Mouse (Mus musculus) lung, embryonic 14.5 days (tissue): ENCODE data around the gene Mrps31. TPM values are rescaled to one million over a fixed set of nuclear protein-coding genes. Genes with fewer than 3 reads are reported as not detected.

Experiments used
- ATAC-seq: fragments of 200-750 bp; cut with Nextera tagmentation; 2 replicates; pipeline ENCODE4 v1.8.0; 2017; ENCODE audit warnings: mild to moderate bottlenecking, moderate TSS enrichment, moderate library complexity; ENCODE audit not compliant: insufficient read depth
- DNase-seq: peaks from one replicate; pipeline ENCODE4 v3.0.0-alpha.2; 2015
- H3K27ac ChIP-seq: fragments of 300-500 bp; sonication (generic); 2 replicates; pipeline ENCODE4 v1.5.1; 2014; ENCODE audit warnings: low read depth, mild to moderate bottlenecking, moderate library complexity
- H3K27me3 ChIP-seq: fragments of 300-500 bp; sonication (generic); 2 replicates; pipeline ENCODE4 v1.6.1; 2014; ENCODE audit warnings: low read length, control low read depth; ENCODE audit not compliant: insufficient read depth
- H3K36me3 ChIP-seq: fragments of 300-500 bp; sonication (generic); 2 replicates; pipeline ENCODE4 v1.6.1; 2014; ENCODE audit warnings: control low read depth; ENCODE audit not compliant: insufficient read depth
- H3K4me1 ChIP-seq: fragments of 300-500 bp; sonication (generic); 2 replicates; pipeline ENCODE4 v1.6.1; 2014; ENCODE audit warnings: antibody characterized with exemption, control low read depth; ENCODE audit not compliant: insufficient read depth
- H3K4me2 ChIP-seq: fragments of 300-500 bp; sonication (generic); 2 replicates; pipeline ENCODE4 v1.6.1; 2014; ENCODE audit warnings: mild to moderate bottlenecking
- H3K4me3 ChIP-seq: fragments of 300-500 bp; sonication (generic); 2 replicates; pipeline ENCODE4 v1.5.1; 2014; ENCODE audit warnings: low read depth, low read length
- H3K9ac ChIP-seq: fragments of 300-500 bp; sonication (generic); 2 replicates; pipeline ENCODE4 v1.6.1; 2014
- H3K9me3 ChIP-seq: fragments of 300-500 bp; sonication (generic); 2 replicates; pipeline ENCODE4 v1.6.1; 2016; ENCODE audit warnings: low read depth, low read length, control low read depth
- CTCF ChIP-seq: IDR thresholded peaks from 2 replicates; pipeline ENCODE4 v1.5.1; 2016; ENCODE audit warnings: antibody characterized with exemption, low read depth
- WGBS: fragments of 180-500 bp; shearing (Covaris S2); extraction: QIAGEN DNeasy Blood & Tissue Kit; methylation state at CpG from one replicate; pipeline ENCODE4 v1.1.7; 2014; 5-methylcytosine and 5-hydroxymethylcytosine counted together
- polyA plus RNA-seq: library from polyadenylated mRNA; unstranded; fragments of >200 nt; fragmentation: Nextera tagmentation; extraction: Ambion mirVana; gene quantifications from 2 replicates; pipeline ENCODE4 v1.2.1, GENCODE M21; 2014

Mrps31 gene
- polyA plus RNA-seq = 36.8 and 36.9 TPM in 2 replicates

DNA sequence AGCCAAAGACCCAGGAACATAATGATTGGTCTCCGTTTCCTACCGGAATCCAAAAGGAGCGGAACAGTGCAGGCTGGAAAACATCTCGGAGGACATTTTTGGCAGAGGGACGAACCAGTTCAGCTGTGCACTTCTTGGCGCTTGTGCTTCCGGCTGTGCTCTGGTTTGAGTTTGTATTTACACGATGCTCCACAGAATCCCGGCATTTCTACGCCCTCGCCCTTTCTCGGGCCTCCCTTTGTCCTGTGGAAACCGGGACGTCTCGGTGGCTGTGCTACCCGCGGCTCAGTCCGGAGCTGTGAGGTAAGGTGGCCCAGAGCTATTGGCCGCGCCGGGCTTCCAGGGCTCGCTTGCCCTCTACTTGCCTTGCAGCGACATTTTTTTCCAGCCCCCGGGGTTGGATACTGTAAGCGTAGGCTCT, at the start of gene Mrps31:
Gene Mrps31 (plus strand): TSS at position 80 of the 421 bp plus-strand sequence.
- WGBS = under 1% methylated on average over 25 of the region's 25 CpGs
- Histone ChIP-seq H3K36me3 (peaks cover 16% of the 10 kb centered on the region), H3K9ac (peak within 1 kb of the TSS; percentile 88), H3K27ac (peak within 1 kb of the TSS; percentile 68), H3K4me3 (peak within 1 kb of the TSS; percentile 74), H3K27me3 (no peaks in the 10 kb centered on the region), H3K4me1 (peaks cover 3% of the 10 kb centered on the region; the same call in 1 of the 2 replicates), H3K9me3 (no peaks in the 10 kb centered on the region), H3K4me2 (peak within 1 kb of the TSS; percentile 94)
- no peak for TF ChIP-seq CTCF
- DNase-seq = peak; percentile 95
- peak; percentile 92 for ATAC-seq

GRCm38 (mm10) chr8:22376311-22376710, 34.9 kb upstream of the Mrps31 start:
- no peak for DNase-seq
- Histone ChIP-seq H3K27ac (no peak overlapping the region), H3K9ac (no peak overlapping the region), H3K4me1 (no peaks in the 10 kb centered on the region), H3K36me3 (peaks cover 9% of the 10 kb centered on the region), H3K4me3 (no peak overlapping the region), H3K9me3 (no peaks in the 10 kb centered on the region), H3K4me2 (no peak overlapping the region), H3K27me3 (no peaks in the 10 kb centered on the region)
- 90% methylated on average over 5 of the region's 5 CpGs for WGBS
- TF ChIP-seq CTCF = no peak
- ATAC-seq = no peak

DNA sequence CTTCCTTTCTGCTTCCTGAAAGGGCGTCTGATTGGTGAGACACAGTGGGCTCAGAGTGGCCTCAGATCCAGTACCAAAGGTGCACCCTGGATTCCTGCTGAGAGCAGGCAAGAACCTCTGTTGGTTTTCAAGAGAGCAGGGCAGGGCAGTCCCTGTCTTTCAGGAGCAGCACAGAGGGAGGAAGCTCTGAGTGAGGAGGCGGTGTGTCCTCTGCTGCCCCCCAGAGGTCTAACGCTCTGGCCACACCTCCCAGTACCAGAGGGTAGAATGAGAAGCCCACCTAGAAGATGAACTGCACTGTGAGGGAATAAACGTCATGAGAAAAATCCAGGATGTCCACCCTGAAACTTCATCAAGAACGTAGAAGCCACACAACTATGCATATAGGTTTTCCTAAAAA, 34.3 kb upstream of the Mrps31 start:
- no peak overlapping the region for H3K9ac ChIP-seq
- H3K4me1 ChIP-seq = no peaks in the 10 kb centered on the region
- peak; percentile 75 for TF ChIP-seq CTCF
- H3K36me3 ChIP-seq = peaks cover 15% of the 10 kb centered on the region
- no peak overlapping the region for H3K27ac ChIP-seq
- no peak overlapping the region for H3K4me3 ChIP-seq
- ATAC-seq = peak; percentile 87
- H3K9me3 ChIP-seq = no peaks in the 10 kb centered on the region
- 40% methylated on average over 5 of the region's 5 CpGs for WGBS
- DNase-seq = peak; percentile 72
- no peaks in the 10 kb centered on the region for H3K27me3 ChIP-seq
- H3K4me2 ChIP-seq = no peak overlapping the region

DNA sequence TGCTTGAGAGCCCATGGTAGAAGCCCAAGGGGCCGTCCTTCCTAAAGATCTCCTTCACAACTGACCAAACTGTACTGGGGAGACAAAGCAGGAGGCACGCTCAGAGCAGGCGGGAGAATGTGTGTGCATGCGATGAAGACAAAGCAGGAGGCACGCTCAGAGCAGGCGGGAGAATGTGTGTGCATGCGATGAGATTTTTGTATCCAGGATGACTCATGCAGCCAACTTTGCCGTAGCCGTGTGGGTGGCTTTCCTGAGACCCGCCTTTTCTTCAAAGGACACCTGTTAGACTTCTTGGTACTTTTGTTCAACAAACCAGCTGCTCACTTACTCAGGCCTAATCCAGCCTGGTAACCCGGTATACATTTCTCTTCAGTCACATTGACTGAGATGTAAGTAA, 30.2 kb upstream of the Mrps31 start:
- 94% methylated on average over 11 of the region's 11 CpGs for WGBS
- H3K27ac ChIP-seq = no peak overlapping the region
- H3K27me3 ChIP-seq = no peaks in the 10 kb centered on the region
- peaks cover 31% of the 10 kb centered on the region for H3K36me3 ChIP-seq
- no peak for ATAC-seq
- TF ChIP-seq CTCF = no peak
- H3K4me2 ChIP-seq = no peak overlapping the region
- H3K4me1 ChIP-seq = no peaks in the 10 kb centered on the region
- no peak overlapping the region for H3K9ac ChIP-seq
- no peaks in the 10 kb centered on the region for H3K9me3 ChIP-seq
- DNase-seq = no peak
- H3K4me3 ChIP-seq = no peak overlapping the region

DNA sequence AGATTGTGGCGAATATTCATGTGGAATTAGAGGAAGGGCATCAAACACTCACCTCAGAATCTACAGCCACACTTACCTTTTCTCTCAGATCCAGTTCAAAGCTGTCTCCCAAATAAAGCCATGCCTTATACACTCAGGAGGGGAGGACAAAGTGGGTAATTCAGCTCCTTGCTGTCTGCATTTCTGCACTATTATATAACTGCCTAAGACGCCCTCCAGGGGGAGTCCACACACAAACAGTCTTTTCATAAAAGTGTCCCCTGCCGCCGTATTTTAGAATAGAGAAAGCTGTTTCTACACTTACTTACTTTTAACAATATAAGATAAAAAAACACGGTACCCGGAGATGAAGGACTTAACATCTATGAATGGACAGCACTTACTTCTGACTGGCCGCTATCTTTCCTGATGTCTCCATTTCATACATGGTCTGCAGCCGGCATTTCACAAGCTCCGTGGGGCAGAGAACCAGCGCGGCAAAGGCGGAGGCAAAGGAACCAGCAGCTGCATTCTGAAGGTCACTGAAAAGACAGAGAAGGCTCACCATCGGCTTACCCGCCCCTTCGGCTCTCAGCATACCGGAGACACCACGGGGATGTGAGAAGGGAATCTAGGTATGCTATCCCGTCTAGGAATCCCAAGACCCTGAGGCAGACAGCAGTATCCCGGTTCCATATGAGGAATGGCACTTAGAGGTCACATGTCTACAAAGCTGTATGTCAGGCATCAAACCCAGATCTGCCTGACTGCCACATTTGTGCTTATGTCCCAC, 28.2 kb upstream of the Mrps31 start:
- no peak overlapping the region for H3K9ac ChIP-seq
- H3K4me3 ChIP-seq = no peak overlapping the region
- H3K4me1 ChIP-seq = no peaks in the 10 kb centered on the region
- H3K9me3 ChIP-seq = no peaks in the 10 kb centered on the region
- H3K27ac ChIP-seq = no peak overlapping the region
- WGBS = 87% methylated on average over 19 of the region's 19 CpGs
- TF ChIP-seq CTCF = peak; percentile 29; the same call in 1 of the 2 replicates
- no peak for ATAC-seq
- no peaks in the 10 kb centered on the region for H3K27me3 ChIP-seq
- DNase-seq = peak; percentile 17
- peaks cover 38% of the 10 kb centered on the region for H3K36me3 ChIP-seq
- no peak overlapping the region for H3K4me2 ChIP-seq

- Histone ChIP-seq H3K36me3 (peaks cover 50% of the 10 kb centered on the region), H3K9ac (no peak overlapping the region)
- 84% methylated on average over 6 of the region's 6 CpGs for WGBS
Observed at GRCm38 (mm10) chr8:22385158-22385557, 26.0 kb upstream of the Mrps31 start.

DNA sequence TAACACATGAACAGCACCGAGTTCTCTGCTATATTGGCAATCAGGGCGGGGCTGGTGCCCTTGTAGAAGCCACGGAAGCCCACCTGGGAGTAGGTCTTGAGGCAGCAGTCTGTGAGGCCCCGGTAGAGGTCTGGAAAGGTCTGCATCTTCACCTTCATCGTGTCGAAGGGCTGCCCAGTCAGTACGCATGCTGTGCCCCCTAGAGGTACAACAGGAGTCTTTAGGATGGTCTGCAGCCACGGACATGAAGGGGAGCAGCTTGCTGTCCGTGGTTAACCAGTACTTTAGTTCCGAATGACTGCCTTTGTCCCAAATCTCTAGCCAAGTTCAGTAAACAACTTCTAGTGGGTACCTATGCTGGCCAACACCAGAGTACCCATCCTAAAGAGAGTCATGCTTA, 21.3 kb upstream of the Mrps31 start:
- H3K9ac ChIP-seq = no peak overlapping the region
- H3K36me3 ChIP-seq = peaks cover 47% of the 10 kb centered on the region; the same call in 1 of the 2 replicates
- no peak for ATAC-seq
- TF ChIP-seq CTCF = 0 out of 2 replicates have a peak, but pooled peaks have one; percentile 13
- H3K4me3 ChIP-seq = no peak overlapping the region
- H3K27me3 ChIP-seq = no peaks in the 10 kb centered on the region
- H3K4me1 ChIP-seq = no peaks in the 10 kb centered on the region
- H3K4me2 ChIP-seq = no peak overlapping the region
- WGBS = 81% methylated on average over 10 of the region's 10 CpGs
- no peak overlapping the region for H3K27ac ChIP-seq
- no peak for DNase-seq
- H3K9me3 ChIP-seq = no peaks in the 10 kb centered on the region

More at GRCm38 (mm10) chr8:22385158-22385557, 26.0 kb upstream of the Mrps31 start:
- TF ChIP-seq CTCF = no peak
- Histone ChIP-seq H3K27me3 (no peaks in the 10 kb centered on the region), H3K4me3 (no peak overlapping the region), H3K4me1 (no peaks in the 10 kb centered on the region), H3K27ac (no peak overlapping the region), H3K4me2 (no peak overlapping the region), H3K9me3 (no peaks in the 10 kb centered on the region)
- ATAC-seq = no peak
- DNase-seq = no peak
